Mouse (Mus musculus): Measurements from ENCODE around the gene Ercc1. TPM values are rescaled to one million over a fixed set of nuclear protein-coding genes. Genes with fewer than 3 reads are reported as not detected.

Gene Ercc1
- polyA plus RNA-seq, 1 experiment from 2014 or later, result 96.1 TPM

DNA sequence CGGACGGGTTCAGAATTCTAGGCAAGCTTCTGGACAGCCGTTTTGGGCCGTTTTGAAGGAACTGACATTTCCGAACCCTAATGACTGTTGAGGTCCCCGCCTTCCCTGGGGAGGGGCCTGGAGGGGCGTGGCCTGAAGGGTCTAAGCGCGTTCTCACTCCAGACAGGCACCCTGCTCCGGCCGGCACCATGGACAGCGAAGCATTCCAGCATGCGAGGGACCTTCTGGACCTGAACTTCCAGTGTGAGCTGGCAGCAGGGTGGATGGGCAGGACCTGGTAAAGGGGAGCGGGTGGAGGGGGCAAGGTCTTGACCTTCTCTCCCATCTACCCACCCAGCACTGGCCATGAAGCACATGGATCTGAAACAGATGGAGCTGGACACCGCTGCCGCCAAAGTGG, 23.8 kb downstream of the Ercc1 start:
- DNase-seq (ENCODE audit: extremely low spot score, low spot score), result no peak
- Histone ChIP-seq H3K27ac (no peak overlapping the region), H3K4me3 (no peak overlapping the region), H3K4me1 (peaks cover 24% of the 10 kb centered on the region), H3K9me3 (no peaks in the 10 kb centered on the region), H3K27me3 (ENCODE audit: poor library complexity, severe bottlenecking) (peaks cover 41% of the 10 kb centered on the region), H3K36me3 (replicated peaks) (peaks cover 17% of the 10 kb centered on the region; the same call in 1 of the 2 replicates)
- WGBS, result 20% methylated on average over 16 of the region's 16 CpGs

DNA sequence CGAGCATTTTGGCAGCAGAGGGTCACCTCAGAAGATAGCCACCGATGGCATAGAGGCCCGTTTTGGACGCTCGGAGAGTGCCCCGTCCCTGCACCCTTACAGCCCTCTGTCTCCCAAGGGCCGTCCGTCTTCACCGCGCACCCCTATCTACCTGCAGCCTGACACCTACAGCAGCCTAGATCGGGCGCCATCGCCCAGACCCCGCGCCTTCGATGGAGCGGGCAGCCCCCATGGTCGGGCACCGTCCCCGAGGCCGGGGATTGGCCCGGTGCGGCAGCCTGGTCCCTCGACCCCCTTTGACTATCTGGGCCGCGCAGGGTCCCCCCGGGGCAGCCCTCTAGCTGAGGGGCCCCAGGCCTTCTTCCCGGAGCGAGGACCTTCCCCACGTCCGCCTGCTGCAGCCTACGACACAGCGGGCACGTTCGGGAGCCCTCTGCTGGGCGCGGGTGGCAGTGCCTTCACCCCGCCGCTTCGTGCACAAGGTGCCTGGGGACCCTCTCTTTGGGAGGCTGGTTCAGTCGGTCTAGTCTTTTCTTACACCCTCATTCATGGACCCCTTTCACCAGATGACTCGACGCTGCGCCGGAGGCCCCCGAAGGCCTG, 25.3 kb downstream of the Ercc1 start:
- peak overlapping the region; percentile 74 for H3K27ac ChIP-seq
- WGBS, result 12% methylated on average over 46 of the region's 46 CpGs
- H3K4me1 ChIP-seq, result peaks cover 15% of the 10 kb centered on the region

DNA sequence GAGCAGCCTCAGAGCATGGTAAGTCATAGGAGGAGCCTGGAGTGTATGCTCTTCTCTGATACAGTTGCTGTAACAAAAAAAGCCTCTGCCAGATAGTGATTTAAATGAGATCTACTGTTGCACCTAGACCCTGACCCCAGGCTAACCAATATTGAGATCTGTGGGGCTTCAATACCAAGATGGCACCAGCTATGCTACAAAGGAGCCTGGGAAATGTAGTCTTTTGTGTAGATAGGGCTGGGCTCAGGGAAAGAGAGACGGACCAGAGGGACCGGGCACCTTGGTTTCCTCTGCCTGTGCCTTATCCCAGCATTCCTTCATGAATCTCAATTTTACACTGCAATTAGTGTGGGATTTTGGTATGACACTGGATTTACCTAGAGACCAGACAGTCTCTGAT, 28.8 kb downstream of the Ercc1 start:
- no peak for DNase-seq (ENCODE audit: extremely low spot score, low spot score)
- peaks cover 54% of the 10 kb centered on the region for H3K36me3 ChIP-seq (replicated peaks)
- H3K27ac ChIP-seq, result no peak overlapping the region
- no peak overlapping the region for H3K4me3 ChIP-seq
- H3K9me3 ChIP-seq, result no peaks in the 10 kb centered on the region
- H3K27me3 ChIP-seq (ENCODE audit: poor library complexity, severe bottlenecking), result peaks cover 27% of the 10 kb centered on the region
- H3K4me1 ChIP-seq, result peaks cover 13% of the 10 kb centered on the region
- WGBS, result 91% methylated on average over 2 of the region's 2 CpGs

More for the DNA sequence above, 25.3 kb downstream of the Ercc1 start:
- H3K9me3 ChIP-seq, result no peaks in the 10 kb centered on the region
- DNase-seq (ENCODE audit: extremely low spot score, low spot score), result peak; percentile 66
- peaks cover 26% of the 10 kb centered on the region for H3K36me3 ChIP-seq (replicated peaks)
- H3K4me3 ChIP-seq, result peak overlapping the region; percentile 51
- peaks cover 36% of the 10 kb centered on the region for H3K27me3 ChIP-seq (ENCODE audit: poor library complexity, severe bottlenecking)

DNA sequence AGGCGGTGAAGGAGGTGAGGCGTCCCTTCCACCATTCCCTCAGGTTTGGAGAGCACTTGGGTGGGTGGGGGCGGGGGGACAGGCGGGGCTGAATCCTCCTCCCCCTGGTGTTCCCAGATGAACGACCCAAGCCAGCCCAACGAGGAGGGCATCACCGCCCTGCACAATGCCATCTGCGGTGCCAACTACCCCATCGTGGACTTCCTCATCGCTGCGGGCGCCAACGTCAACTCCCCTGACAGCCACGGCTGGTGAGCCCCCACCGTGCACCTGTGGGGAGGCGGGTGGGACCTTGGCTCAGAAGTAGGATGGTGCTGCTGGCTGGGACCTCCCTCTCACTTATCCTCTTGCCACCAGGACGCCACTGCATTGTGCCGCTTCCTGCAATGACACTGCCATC, 30.8 kb downstream of the Ercc1 start:
- peaks cover 7% of the 10 kb centered on the region for H3K27me3 ChIP-seq (ENCODE audit: poor library complexity, severe bottlenecking)
- peaks cover 1% of the 10 kb centered on the region; the same call in 1 of the 2 replicates for H3K4me1 ChIP-seq
- H3K27ac ChIP-seq, result no peak overlapping the region
- 81% methylated on average over 18 of the region's 18 CpGs for WGBS
- no peak for DNase-seq (ENCODE audit: extremely low spot score, low spot score)
- H3K9me3 ChIP-seq, result no peaks in the 10 kb centered on the region
- no peak overlapping the region for H3K4me3 ChIP-seq
- peaks cover 55% of the 10 kb centered on the region for H3K36me3 ChIP-seq (replicated peaks)

DNA sequence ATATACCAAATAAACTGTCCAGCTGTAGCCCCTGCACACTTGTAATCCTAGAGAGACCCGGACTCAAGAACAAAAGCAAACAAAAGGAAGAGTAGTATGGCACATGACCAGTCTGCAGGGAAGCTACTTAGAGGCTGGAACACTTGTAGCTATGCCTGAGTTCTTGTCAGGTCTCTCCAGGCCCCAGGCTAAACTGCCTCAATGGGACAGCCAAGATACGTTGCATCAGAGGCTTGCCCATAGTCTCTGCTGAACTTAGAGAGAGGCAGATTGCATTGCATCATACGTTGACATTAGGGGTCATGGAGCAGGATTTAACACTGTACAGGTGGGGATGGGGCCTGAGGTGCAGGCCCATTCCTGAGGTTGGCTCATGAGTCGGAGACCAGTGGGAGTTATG, 31.4 kb downstream of the Ercc1 start:
- H3K27ac ChIP-seq, result no peak overlapping the region
- 0 out of 2 replicates have a peak, but pooled peaks cover under 1% of the 10 kb centered on the region for H3K27me3 ChIP-seq (ENCODE audit: poor library complexity, severe bottlenecking)
- 83% methylated on average over 4 of the region's 4 CpGs for WGBS
- H3K4me3 ChIP-seq, result no peak overlapping the region
- no peak for DNase-seq (ENCODE audit: extremely low spot score, low spot score)
- peaks cover 49% of the 10 kb centered on the region for H3K36me3 ChIP-seq (replicated peaks)
- no peaks in the 10 kb centered on the region for H3K4me1 ChIP-seq
- H3K9me3 ChIP-seq, result no peaks in the 10 kb centered on the region

DNA sequence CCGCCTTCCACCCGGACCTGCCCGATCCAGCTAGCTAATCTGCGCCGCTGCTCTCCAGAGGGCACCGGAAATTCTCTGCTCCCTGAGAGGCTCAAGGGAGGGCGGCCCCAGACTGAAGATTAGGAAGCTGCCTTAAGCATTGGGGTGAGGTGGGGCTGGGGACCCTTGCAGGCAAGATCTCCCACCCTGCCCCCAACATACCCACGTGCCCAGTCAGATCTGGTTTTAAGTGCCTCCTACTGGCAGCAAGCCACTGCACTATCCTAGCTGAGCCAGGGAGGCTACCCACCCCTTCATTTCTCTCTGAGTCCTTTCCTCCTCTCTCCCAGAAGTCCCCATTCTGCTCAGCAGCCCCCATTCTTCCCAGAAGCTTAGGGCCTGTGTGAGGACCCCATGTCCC, 33.5 kb downstream of the Ercc1 start:
- 80% methylated on average over 8 of the region's 8 CpGs for WGBS
- Histone ChIP-seq H3K27me3 (ENCODE audit: poor library complexity, severe bottlenecking) (no peaks in the 10 kb centered on the region), H3K27ac (no peak overlapping the region), H3K36me3 (replicated peaks) (peaks cover 40% of the 10 kb centered on the region), H3K9me3 (no peaks in the 10 kb centered on the region), H3K4me3 (no peak overlapping the region), H3K4me1 (peaks cover 9% of the 10 kb centered on the region)
- DNase-seq (ENCODE audit: extremely low spot score, low spot score), result no peak

DNA sequence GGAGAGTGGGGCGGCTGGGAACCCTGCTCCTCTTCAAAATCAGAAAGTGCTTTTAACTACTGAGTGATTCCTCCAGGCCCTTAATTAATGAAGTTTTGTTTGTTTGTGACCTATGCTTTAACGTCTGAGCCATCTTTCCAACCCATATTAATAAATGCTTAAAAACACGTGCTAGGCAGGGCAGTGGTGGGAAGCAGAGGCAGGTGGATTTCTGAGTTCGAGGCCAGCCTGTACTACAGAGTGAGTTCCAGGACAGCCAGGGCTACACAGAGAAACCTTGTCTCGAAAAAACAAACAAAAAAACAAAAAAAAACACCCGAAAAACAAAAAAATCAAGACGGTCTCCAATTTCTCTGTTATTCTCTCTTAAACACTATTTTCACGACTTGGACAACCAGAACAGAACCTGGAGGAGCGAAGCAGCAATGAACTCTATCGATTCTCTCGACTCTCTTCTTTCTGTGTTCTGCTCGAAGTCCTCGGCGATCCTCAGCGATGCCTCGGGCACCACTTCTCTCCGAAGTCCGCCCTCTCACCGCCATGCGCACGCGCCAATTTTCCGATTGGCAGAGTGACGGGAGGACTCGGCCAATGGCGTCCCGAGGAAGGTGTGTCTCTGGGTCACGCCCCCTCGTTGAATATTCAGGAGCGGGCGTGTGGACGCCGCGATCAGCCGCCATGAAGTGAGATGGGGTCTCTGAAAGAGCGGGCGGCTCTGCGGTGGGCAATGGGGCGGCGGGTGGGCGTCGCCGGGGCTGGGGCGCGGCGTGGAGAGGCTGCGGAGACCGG, 37.0 kb downstream of the Ercc1 start, which contains the start of gene Ercc2:
Ercc2 (plus strand) TSS at position 634 of the 789 bp plus-strand sequence.
- peak within 1 kb of the TSS; percentile 85 for H3K27ac ChIP-seq
- DNase-seq (ENCODE audit: extremely low spot score, low spot score), result peak; percentile 100
- peaks cover 18% of the 10 kb centered on the region for H3K4me1 ChIP-seq
- no peaks in the 10 kb centered on the region for H3K9me3 ChIP-seq
- 7% methylated on average over 48 of the region's 48 CpGs for WGBS
- H3K27me3 ChIP-seq (ENCODE audit: poor library complexity, severe bottlenecking), result no peaks in the 10 kb centered on the region
- peaks cover 43% of the 10 kb centered on the region for H3K36me3 ChIP-seq (replicated peaks)
- H3K4me3 ChIP-seq, result peak within 1 kb of the TSS; percentile 91

DNA sequence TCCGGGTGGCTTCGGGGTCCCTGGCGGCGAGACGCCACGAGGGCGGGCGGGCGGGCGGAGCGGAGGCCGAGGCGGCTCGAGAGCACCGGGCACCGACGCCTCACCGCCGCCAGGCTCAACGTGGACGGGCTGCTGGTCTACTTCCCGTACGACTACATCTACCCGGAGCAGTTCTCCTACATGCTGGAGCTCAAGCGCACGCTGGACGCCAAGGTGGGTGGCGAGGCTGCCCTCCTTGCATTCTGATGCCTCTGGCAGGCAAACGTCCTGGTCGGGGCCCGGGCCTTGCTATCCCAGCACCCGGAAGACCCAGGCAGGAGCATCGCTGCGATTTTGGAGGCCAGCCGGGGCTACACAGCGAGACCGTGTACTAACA, 37.6 kb downstream of the Ercc1 start:
- DNase-seq (ENCODE audit: extremely low spot score, low spot score), result no peak

DNA sequence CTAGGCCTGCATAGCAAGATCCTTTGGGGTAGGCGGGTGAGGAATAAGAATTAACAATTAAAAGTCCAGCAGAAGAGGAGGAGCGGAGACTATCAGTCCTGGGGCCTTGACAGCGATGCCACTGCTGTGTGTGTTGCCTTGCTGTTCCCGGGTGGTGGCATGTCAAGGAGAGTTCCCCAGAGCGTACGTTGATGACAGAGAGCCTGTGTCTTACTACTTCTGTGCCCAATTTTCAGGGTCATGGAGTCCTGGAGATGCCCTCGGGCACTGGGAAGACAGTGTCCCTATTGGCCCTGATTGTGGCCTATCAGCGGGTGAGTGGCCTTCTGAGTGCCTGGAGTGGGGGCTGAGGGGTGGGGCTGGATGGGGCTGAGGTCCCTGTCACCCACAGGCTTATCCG, 39.1 kb downstream of the Ercc1 start:
- DNase-seq (ENCODE audit: extremely low spot score, low spot score), result no peak
- Histone ChIP-seq H3K27me3 (ENCODE audit: poor library complexity, severe bottlenecking) (no peaks in the 10 kb centered on the region), H3K27ac (no peak overlapping the region), H3K4me3 (peak overlapping the region; percentile 91; the same call in 1 of the 2 replicates), H3K4me1 (peaks cover 24% of the 10 kb centered on the region), H3K9me3 (no peaks in the 10 kb centered on the region), H3K36me3 (replicated peaks) (peaks cover 51% of the 10 kb centered on the region)
- WGBS, result 85% methylated on average over 9 of the region's 9 CpGs

More for the DNA sequence above, 37.6 kb downstream of the Ercc1 start:
- H3K4me3 ChIP-seq, result peak overlapping the region; percentile 91
- peaks cover 18% of the 10 kb centered on the region for H3K4me1 ChIP-seq
- H3K36me3 ChIP-seq (replicated peaks), result peaks cover 49% of the 10 kb centered on the region
- H3K9me3 ChIP-seq, result no peaks in the 10 kb centered on the region
- H3K27me3 ChIP-seq (ENCODE audit: poor library complexity, severe bottlenecking), result no peaks in the 10 kb centered on the region
- under 1% methylated on average over 37 of the region's 37 CpGs for WGBS
- H3K27ac ChIP-seq, result peak overlapping the region; percentile 85

DNA sequence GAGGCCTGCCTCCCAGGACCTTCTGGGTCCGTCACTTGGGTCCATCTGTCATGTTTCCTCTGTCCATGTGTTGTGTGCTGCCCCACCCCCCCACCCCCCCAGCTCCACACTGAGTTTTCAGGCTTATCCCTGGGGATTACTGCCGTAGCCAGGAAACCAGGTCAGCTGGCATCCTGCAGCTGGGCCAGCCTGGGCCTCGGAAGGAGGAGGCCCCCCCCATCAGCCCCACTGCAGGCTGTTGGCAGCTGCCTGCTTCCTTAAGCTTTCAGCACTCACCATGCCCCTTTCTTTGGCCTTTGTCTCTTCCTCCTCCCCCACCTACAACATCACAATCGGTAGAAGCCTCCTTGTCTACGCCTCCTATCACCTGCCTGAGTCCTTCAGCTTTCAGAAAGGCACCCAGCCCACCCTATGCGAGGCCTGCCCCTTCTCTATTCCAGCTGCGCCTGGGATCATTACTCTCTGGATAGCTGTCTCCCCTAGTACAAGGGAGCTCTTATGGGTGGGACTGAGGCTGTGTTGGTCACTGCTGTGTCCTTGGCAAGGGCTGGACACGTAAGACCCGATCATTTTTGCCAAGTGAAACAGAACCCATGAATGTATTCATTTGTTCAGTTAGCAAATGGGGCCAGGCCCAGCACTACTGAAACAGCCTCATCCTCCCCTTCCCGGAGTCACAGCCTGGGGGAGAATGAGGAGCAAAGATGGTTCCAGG, 44.3 kb downstream of the Ercc1 start:
- 82% methylated on average over 10 of the region's 10 CpGs for WGBS
- peaks cover 100% of the 10 kb centered on the region for H3K36me3 ChIP-seq (replicated peaks)
- no peak for DNase-seq (ENCODE audit: extremely low spot score, low spot score)
- H3K27ac ChIP-seq, result peak overlapping the region; percentile 56; the same call in 1 of the 2 replicates
- H3K9me3 ChIP-seq, result no peaks in the 10 kb centered on the region
- no peak overlapping the region for H3K4me3 ChIP-seq
- H3K4me1 ChIP-seq, result peaks cover 9% of the 10 kb centered on the region
- H3K27me3 ChIP-seq (ENCODE audit: poor library complexity, severe bottlenecking), result no peaks in the 10 kb centered on the region

DNA sequence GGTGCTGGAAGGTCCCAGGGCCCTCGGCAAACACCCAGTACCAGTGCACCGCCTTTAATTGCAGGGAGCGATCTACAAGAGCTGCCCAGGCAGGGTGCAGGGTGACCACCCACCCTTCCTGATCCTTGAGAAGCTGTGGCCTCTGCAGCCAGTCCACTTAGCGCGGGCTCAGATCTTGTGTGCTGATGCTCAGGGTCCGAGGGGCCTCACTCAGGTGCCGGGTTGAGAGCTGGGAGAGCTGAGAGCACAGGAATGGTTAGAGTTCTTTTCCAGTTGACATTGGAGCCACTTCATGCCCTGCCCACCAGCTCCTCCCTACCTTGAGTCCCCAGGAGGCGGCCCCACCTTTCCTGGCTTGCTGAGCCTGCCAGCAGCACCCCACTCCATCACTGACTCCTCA, 49.9 kb downstream of the Ercc1 start:
- Histone ChIP-seq H3K4me1 (peaks cover 6% of the 10 kb centered on the region), H3K27me3 (ENCODE audit: poor library complexity, severe bottlenecking) (peaks cover 17% of the 10 kb centered on the region), H3K36me3 (replicated peaks) (peaks cover 67% of the 10 kb centered on the region), H3K4me3 (0 out of 2 replicates have a peak overlapping the region, but pooled peaks have one; percentile 3), H3K9me3 (no peaks in the 10 kb centered on the region; the same call in 1 of the 2 replicates), H3K27ac (no peak overlapping the region)
- DNase-seq (ENCODE audit: extremely low spot score, low spot score), result no peak
- 93% methylated on average over 8 of the region's 8 CpGs for WGBS

DNA sequence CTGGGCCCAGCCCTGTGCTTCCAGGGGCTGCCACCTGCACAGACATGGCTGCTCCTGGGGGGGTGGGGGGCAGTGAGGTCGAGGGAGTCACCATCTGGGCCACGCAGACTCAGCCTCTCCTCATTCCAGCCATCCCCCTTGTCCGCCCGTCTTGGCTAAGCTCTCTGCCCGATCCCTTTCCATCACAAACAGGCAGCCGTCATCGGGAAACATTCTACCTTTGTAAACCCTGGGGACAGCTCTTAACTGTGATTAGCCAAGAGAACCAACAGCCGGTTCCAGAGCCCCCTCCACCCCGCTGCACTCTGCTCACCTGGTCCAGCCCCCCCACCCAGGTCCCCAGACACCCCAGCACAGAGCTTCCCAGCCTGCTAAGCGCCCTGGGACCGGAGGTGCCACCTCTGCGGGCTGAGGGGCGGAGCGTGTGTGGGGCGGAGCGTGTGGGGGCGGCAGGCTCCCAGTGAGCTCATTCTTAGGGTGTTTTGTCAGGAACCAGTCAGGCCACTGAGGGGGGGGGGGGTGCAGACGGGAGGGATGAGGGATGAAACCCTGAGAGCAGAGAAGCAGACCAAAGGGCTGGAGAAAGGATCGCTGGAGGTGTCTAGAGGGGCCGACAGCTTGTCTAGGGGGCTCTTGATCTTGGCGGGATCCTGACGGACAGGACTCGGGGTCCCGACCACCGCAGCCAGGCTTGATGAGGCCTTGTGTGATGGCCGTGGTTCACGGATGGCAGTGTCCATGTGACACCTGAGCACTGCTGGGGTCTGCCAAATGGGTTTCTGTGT, 55.1 kb downstream of the Ercc1 start:
- Histone ChIP-seq H3K4me3 (peak overlapping the region; percentile 51), H3K9me3 (peaks cover 9% of the 10 kb centered on the region), H3K36me3 (replicated peaks) (peaks cover 15% of the 10 kb centered on the region), H3K27me3 (ENCODE audit: poor library complexity, severe bottlenecking) (peaks cover 69% of the 10 kb centered on the region), H3K27ac (peak overlapping the region; percentile 49; the same call in 1 of the 2 replicates), H3K4me1 (peaks cover 24% of the 10 kb centered on the region)
- 1% methylated on average over 27 of the region's 27 CpGs for WGBS
- peak; percentile 42 for DNase-seq (ENCODE audit: extremely low spot score, low spot score)

All from forebrain, embryonic 10.5 days (tissue).